Mouse (Mus musculus): ENCODE measurements around the gene Dtd2. TPM values are rescaled to one million over a fixed set of nuclear protein-coding genes. Genes with fewer than 3 reads are reported as not detected.

The Dtd2 gene
- polyA plus RNA-seq, 1 experiment from 2014 or later, result 22.5 TPM

- Histone ChIP-seq H3K4me3 (ENCODE audit: low read depth, low read length) (no peak overlapping the region), H3K9ac (ENCODE audit: low read length) (no peak overlapping the region), H3K27me3 (ENCODE audit: control insufficient read depth, insufficient read depth, low read length) (no peaks in the 10 kb centered on the region), H3K4me2 (replicated peaks; ENCODE audit: low read depth) (no peak overlapping the region), H3K27ac (replicated peaks) (no peak overlapping the region), H3K9me3 (ENCODE audit: control insufficient read depth, low read length) (no peaks in the 10 kb centered on the region), H3K36me3 (ENCODE audit: control insufficient read depth, insufficient read depth, low read length) (no peaks in the 10 kb centered on the region), H3K4me1 (replicated peaks; ENCODE audit: control insufficient read depth, insufficient read depth) (no peaks in the 10 kb centered on the region)
- no peak for DNase-seq (ENCODE audit: low spot score)
- WGBS, result 61% methylated on average over 2 of the region's 2 CpGs
- TF ChIP-seq EP300 (optimal IDR thresholded peaks at IDR 0.05) (no peak), CTCF (IDR thresholded peaks at IDR 0.05; ENCODE audit: low read depth) (peak; percentile 78)
- no peak for ATAC-seq (ENCODE audit: low FRiP score, low TSS enrichment)
These were observed 4.3 kb upstream of the Dtd2 start for GRCm38 (mm10) chr12:52010630-52010961.

DNA sequence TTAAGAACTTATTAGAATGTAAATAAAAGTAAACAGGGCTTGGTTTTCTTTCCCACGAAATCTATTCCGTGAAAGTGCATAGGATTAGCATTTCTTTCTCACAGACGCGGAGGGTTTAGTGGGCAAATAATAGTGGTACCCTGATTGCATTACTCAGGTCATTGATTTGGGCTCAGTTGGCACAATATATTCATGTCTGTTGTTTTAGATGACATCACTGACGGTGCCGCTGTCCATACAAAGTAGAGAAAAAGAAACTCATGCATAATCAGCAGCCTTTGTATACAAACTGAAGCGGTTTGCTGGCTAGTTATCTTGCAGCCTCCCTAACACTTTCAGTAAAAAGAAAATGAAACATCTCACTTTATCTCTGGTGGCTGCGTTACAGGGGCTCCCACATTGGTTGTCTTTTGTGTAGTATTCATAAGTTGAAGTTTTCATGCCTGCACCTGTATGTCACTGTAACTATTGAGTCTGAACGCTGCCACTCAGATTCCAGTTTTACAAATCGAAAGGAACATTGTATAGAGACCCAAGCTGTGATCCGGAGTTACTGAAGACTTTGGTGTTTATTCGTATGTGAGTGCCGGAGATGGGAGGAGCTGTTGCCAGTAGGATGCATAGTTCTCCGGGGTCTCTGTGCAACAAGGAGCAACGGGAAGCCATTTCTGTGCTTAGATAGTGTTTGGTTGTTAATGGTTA, 3.8 kb upstream of the Dtd2 start:
- no peak overlapping the region for H3K27ac ChIP-seq (replicated peaks)
- ATAC-seq (ENCODE audit: low FRiP score, low TSS enrichment), result no peak
- no peaks in the 10 kb centered on the region for H3K27me3 ChIP-seq (ENCODE audit: control insufficient read depth, insufficient read depth, low read length)
- DNase-seq (ENCODE audit: low spot score), result no peak
- H3K9me3 ChIP-seq (ENCODE audit: control insufficient read depth, low read length), result no peaks in the 10 kb centered on the region
- H3K36me3 ChIP-seq (ENCODE audit: control insufficient read depth, insufficient read depth, low read length), result no peaks in the 10 kb centered on the region
- H3K4me1 ChIP-seq (replicated peaks; ENCODE audit: control insufficient read depth, insufficient read depth), result no peaks in the 10 kb centered on the region
- no peak overlapping the region for H3K9ac ChIP-seq (ENCODE audit: low read length)
- H3K4me2 ChIP-seq (replicated peaks; ENCODE audit: low read depth), result no peak overlapping the region
- WGBS, result 63% methylated on average over 15 of the region's 15 CpGs
- TF ChIP-seq CTCF (IDR thresholded peaks at IDR 0.05; ENCODE audit: low read depth), result no peak
- no peak overlapping the region for H3K4me3 ChIP-seq (ENCODE audit: low read depth, low read length)

DNA sequence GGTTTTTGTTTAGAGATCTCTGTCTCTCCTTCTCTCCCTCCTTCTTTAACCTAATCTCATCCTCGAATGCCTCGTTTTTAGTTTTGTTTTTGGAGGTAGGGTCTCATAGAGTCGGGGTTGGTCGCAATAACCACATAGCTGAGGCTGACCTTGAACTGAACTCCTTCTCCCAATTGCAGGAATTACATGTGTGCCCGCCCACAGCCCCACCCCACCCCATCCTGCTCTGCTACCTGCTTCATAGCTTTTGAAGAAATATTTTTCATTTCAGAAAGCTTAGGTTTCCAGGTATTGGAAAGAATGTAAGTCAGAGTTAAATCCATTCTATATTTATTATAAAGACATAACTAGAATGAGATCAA, 313 bp upstream of the Dtd2 start:
- H3K36me3 ChIP-seq (ENCODE audit: control insufficient read depth, insufficient read depth, low read length), result no peaks in the 10 kb centered on the region
- 34% methylated on average over 5 of the region's 5 CpGs for WGBS
- no peaks in the 10 kb centered on the region for H3K9me3 ChIP-seq (ENCODE audit: control insufficient read depth, low read length)
- no peak overlapping the region for H3K27ac ChIP-seq (replicated peaks)
- H3K4me1 ChIP-seq (replicated peaks; ENCODE audit: control insufficient read depth, insufficient read depth), result no peaks in the 10 kb centered on the region
- ATAC-seq (ENCODE audit: low FRiP score, low TSS enrichment) (peak; percentile 73), DNase-seq (ENCODE audit: low spot score) (no peak)
- H3K4me3 ChIP-seq (ENCODE audit: low read depth, low read length), result peak overlapping the region; percentile 89
- H3K4me2 ChIP-seq (replicated peaks; ENCODE audit: low read depth), result peak overlapping the region; percentile 77
- peak overlapping the region; percentile 45; the same call in 1 of the 2 replicates for H3K9ac ChIP-seq (ENCODE audit: low read length)
- no peak for TF ChIP-seq CTCF (IDR thresholded peaks at IDR 0.05; ENCODE audit: low read depth)
- TF ChIP-seq EP300 (optimal IDR thresholded peaks at IDR 0.05), result no peak
- H3K27me3 ChIP-seq (ENCODE audit: control insufficient read depth, insufficient read depth, low read length), result no peaks in the 10 kb centered on the region

GRCm38 (mm10) chr12:52002746-52003145, 3.6 kb downstream of the Dtd2 start:
- TF ChIP-seq CTCF (IDR thresholded peaks at IDR 0.05; ENCODE audit: low read depth), result no peak
- no peak for TF ChIP-seq EP300 (optimal IDR thresholded peaks at IDR 0.05)
- 84% methylated on average over 3 of the region's 3 CpGs for WGBS

GRCm38 (mm10) chr12:52001544-52001943, 4.8 kb downstream of the Dtd2 start:
- WGBS, result 10% methylated on average over 4 of the region's 4 CpGs
- Histone ChIP-seq H3K4me1 (replicated peaks; ENCODE audit: control insufficient read depth, insufficient read depth) (no peaks in the 10 kb centered on the region), H3K9ac (ENCODE audit: low read length) (no peak overlapping the region), H3K27me3 (ENCODE audit: control insufficient read depth, insufficient read depth, low read length) (no peaks in the 10 kb centered on the region), H3K4me2 (replicated peaks; ENCODE audit: low read depth) (no peak overlapping the region), H3K36me3 (ENCODE audit: control insufficient read depth, insufficient read depth, low read length) (peaks cover 3% of the 10 kb centered on the region; the same call in 1 of the 2 replicates), H3K4me3 (ENCODE audit: low read depth, low read length) (no peak overlapping the region), H3K9me3 (ENCODE audit: control insufficient read depth, low read length) (no peaks in the 10 kb centered on the region), H3K27ac (replicated peaks) (no peak overlapping the region)
- DNase-seq (ENCODE audit: low spot score), result peak; percentile 41
- TF ChIP-seq EP300 (optimal IDR thresholded peaks at IDR 0.05), result no peak
- TF ChIP-seq CTCF (IDR thresholded peaks at IDR 0.05; ENCODE audit: low read depth), result peak; percentile 90
- ATAC-seq (ENCODE audit: low FRiP score, low TSS enrichment), result peak; percentile 49

More at GRCm38 (mm10) chr12:52002746-52003145, 3.6 kb downstream of the Dtd2 start:
- H3K4me2 ChIP-seq (replicated peaks; ENCODE audit: low read depth), result no peak overlapping the region
- no peak for DNase-seq (ENCODE audit: low spot score)
- H3K36me3 ChIP-seq (ENCODE audit: control insufficient read depth, insufficient read depth, low read length), result no peaks in the 10 kb centered on the region; the same call in 1 of the 2 replicates
- ATAC-seq (ENCODE audit: low FRiP score, low TSS enrichment), result no peak
- no peaks in the 10 kb centered on the region for H3K27me3 ChIP-seq (ENCODE audit: control insufficient read depth, insufficient read depth, low read length)
- no peaks in the 10 kb centered on the region for H3K4me1 ChIP-seq (replicated peaks; ENCODE audit: control insufficient read depth, insufficient read depth)
- H3K9ac ChIP-seq (ENCODE audit: low read length), result no peak overlapping the region
- H3K27ac ChIP-seq (replicated peaks), result no peak overlapping the region
- no peak overlapping the region for H3K4me3 ChIP-seq (ENCODE audit: low read depth, low read length)
- H3K9me3 ChIP-seq (ENCODE audit: control insufficient read depth, low read length), result no peaks in the 10 kb centered on the region

- 85% methylated on average over 9 of the region's 9 CpGs for WGBS
These were observed 7.9 kb downstream of the Dtd2 start for GRCm38 (mm10) chr12:51998366-51998932.

More at GRCm38 (mm10) chr12:51998366-51998932, 7.9 kb downstream of the Dtd2 start:
- ATAC-seq (ENCODE audit: low FRiP score, low TSS enrichment), result no peak
- Histone ChIP-seq H3K4me1 (replicated peaks; ENCODE audit: control insufficient read depth, insufficient read depth) (no peaks in the 10 kb centered on the region), H3K4me3 (ENCODE audit: low read depth, low read length) (no peak overlapping the region), H3K9ac (ENCODE audit: low read length) (no peak overlapping the region), H3K27ac (replicated peaks) (no peak overlapping the region), H3K27me3 (ENCODE audit: control insufficient read depth, insufficient read depth, low read length) (no peaks in the 10 kb centered on the region), H3K4me2 (replicated peaks; ENCODE audit: low read depth) (no peak overlapping the region), H3K36me3 (ENCODE audit: control insufficient read depth, insufficient read depth, low read length) (peaks cover 3% of the 10 kb centered on the region; the same call in 1 of the 2 replicates), H3K9me3 (ENCODE audit: control insufficient read depth, low read length) (no peaks in the 10 kb centered on the region)
- TF ChIP-seq EP300 (optimal IDR thresholded peaks at IDR 0.05) (no peak), CTCF (IDR thresholded peaks at IDR 0.05; ENCODE audit: low read depth) (no peak)
- no peak for DNase-seq (ENCODE audit: low spot score)
